Mouse (Mus musculus) kidney, adult 10 weeks (tissue): Measurements from ENCODE around the gene Nono. TPM values are rescaled to one million over a fixed set of nuclear protein-coding genes. Genes with fewer than 3 reads are reported as not detected.

ENCODE experiments used
- polyA plus RNA-seq: library from polyadenylated mRNA; stranded (reverse); fragments of 350-450 nt; fragmentation: Illumina TruSeq; extraction: RNeasy Lipid Tissue Mini Kit (QIAGEN cat#74804); gene quantifications from one replicate; pipeline ENCODE4 v1.2.3, GENCODE M21; 2014; ENCODE audit warnings: low read depth, low replicate concordance

Nono gene
- polyA plus RNA-seq, result 195 TPM

DNA sequence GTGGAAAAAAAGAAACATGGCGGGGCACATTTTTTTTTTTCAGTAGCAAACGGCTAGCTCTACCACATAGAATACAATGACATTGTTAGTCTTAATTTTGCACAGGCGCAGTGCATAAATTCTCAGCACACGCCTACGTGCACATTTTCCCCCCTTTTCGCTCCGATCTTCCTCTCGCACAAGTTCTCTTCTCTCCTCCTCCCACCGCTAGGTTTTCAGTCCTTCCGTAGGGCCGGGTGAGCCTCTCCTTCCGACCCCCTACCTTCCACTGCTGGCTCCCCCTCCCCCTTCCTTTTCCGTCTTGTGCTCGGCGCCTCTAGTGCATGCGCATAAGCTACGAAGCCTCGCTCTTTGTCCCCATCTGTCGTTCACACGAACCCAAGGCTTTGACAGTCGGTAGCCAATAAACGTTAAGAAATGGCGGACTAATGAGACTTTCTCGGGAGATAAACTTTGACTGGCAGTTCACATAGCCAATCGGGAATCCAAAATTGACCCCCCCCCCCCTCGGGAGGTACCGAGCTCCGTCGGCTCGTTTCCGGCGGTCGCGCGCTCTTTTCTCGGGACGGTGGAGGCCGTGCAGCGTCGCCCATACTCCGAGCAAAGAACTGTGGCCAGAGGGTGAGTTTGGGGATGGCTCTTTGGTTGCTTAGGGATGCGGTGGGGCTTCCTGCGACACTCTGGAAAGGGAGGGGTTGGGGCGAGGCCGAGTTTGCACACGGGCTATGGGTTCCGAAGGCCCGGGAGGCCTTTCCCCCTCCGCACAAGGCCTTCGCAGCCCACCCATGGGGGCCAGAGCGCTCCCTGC lies at the start of gene Nono:
Nono (plus strand) TSS at position 177 of the 808 bp plus-strand sequence.

DNA sequence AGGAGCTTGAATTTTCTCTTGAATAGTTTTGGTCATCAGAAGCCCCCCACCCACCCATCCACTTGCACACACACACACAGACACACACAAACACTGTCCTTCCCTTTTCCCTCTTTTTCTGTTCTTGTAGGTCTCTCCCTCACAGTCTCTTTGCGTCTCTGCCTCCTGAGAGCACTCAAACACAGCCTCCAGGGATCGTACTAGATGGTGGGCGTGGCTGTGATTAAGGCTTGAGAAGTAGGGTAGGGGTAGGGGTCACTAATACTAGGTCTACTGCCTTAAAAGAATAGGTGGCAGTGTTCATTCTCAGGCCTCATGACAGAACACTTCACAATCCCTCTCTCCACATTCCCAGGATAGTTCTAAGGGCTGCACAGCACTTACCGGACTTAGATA lies 8.4 kb upstream of the Nono start, which contains the start of gene Zmym3:
Zmym3 (minus strand) TSS at position 150 of the 396 bp plus-strand sequence.

DNA sequence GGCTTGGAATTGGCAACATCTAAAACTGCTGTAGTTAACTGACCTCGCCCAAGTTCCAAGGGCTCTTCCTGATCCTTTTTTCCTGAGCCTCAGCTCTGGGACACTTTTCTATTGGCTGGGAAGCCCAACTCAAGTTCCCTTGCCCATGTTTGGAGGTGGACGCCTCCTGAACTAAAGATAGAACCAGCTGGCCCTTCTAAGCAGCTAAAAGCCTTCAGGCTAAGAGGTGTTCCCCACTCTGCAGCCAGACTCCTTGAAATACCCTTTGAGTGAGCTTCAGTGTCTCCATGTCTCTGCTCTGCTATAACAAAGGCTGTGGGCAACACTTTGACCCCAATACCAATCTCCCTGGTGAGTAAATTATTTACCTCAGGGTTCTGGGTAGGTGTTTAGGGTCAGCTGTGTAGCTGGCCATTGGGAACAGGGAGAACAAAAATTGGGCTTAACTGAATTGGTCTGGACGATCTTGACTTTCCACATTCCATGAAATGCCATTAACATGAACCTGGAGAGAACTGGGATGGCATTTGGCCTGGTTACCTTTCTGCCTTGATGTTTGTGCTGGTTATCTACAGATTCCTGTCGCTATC lies 19.9 kb downstream of the Nono start, which contains the start of gene Itgb1bp2:
Itgb1bp2 (plus strand) TSS at position 203 of the 590 bp plus-strand sequence.

Other genes with a start within 250 kb of the Nono start
- gene Snx12, start 206.8 kb upstream of the Nono start, polyA plus RNA-seq, result 38.9 TPM
- gene Foxo4, start 174.8 kb upstream of the Nono start, polyA plus RNA-seq, result 12.3 TPM
- not detected for gene Gm614, start 165.3 kb upstream of the Nono start, polyA plus RNA-seq
- gene Il2rg, start 161.1 kb upstream of the Nono start, polyA plus RNA-seq, result 8.2 TPM
- gene Gm20489, start 160.3 kb upstream of the Nono start, polyA plus RNA-seq, result not detected
- gene Med12, start 155.3 kb upstream of the Nono start, polyA plus RNA-seq, result 3.2 TPM
- not detected for gene Nlgn3, start 130.2 kb upstream of the Nono start, polyA plus RNA-seq
- gene Gjb1, start 52.9 kb upstream of the Nono start, polyA plus RNA-seq, result 6.3 TPM
- 11.8 TPM for gene Zmym3, start 8.5 kb upstream of the Nono start, polyA plus RNA-seq
- gene Itgb1bp2, start 19.8 kb downstream of the Nono start, polyA plus RNA-seq, result not detected
- 48.6 TPM for gene Taf1, start 103.4 kb downstream of the Nono start, polyA plus RNA-seq
- 185 TPM for gene Ogt, start 210.7 kb downstream of the Nono start, polyA plus RNA-seq